Mouse (Mus musculus): ENCODE data around the gene Axin1. TPM values are rescaled to one million over a fixed set of nuclear protein-coding genes. Genes with fewer than 3 reads are reported as not detected.

The Axin1 gene
- polyA plus RNA-seq, 1 experiment from 2014 or later, result 4.6 TPM

DNA sequence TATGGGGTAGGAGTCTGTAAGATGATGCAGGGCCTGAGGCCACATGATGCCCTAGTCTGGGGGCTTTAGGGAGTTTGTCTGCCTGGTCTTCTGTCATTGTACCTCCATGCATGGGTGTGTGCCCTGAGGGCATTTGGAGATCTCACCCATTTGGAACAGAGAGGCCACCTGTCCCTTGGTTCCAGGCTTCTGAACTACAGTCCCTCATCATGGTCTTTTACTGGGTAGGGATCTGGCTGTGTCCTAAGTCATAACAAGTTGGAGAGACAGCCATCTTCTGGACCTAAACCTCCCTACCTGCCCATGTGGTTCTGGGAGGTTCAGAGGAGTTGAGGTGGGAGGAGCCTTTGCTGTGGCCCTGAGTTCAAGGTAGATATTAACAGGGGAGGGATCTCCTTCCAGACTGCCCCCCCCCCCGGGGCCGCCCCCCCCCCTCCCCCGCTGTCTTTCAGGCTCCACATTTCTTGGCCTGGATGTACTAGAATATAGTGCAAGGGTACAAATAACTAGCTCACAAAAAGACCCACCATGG is 22.5 kb upstream of the Axin1 start:
- H3K9me3 ChIP-seq (replicated peaks; ENCODE audit: control insufficient read depth, low read length), result no peaks in the 10 kb centered on the region
- H3K36me3 ChIP-seq (ENCODE audit: control insufficient read depth, insufficient read depth), result no peaks in the 10 kb centered on the region
- no CpG with 5 or more reads among the region's 3 CpGs for WGBS
- ATAC-seq (replicated peaks; ENCODE audit: extremely low read depth, insufficient read depth, low FRiP score), result no peak
- H3K27ac ChIP-seq (ENCODE audit: low read length), result no peak overlapping the region
- no peak overlapping the region for H3K4me2 ChIP-seq (ENCODE audit: low read depth, low read length)
- H3K4me3 ChIP-seq (ENCODE audit: low read length), result no peak overlapping the region
- no peak overlapping the region for H3K9ac ChIP-seq (ENCODE audit: low read length)
- peaks cover 68% of the 10 kb centered on the region for H3K27me3 ChIP-seq (ENCODE audit: control insufficient read depth, insufficient read depth, low read length)
- H3K4me1 ChIP-seq (ENCODE audit: control insufficient read depth, insufficient read depth, low read length), result peaks cover 10% of the 10 kb centered on the region; the same call in 1 of the 2 replicates

DNA sequence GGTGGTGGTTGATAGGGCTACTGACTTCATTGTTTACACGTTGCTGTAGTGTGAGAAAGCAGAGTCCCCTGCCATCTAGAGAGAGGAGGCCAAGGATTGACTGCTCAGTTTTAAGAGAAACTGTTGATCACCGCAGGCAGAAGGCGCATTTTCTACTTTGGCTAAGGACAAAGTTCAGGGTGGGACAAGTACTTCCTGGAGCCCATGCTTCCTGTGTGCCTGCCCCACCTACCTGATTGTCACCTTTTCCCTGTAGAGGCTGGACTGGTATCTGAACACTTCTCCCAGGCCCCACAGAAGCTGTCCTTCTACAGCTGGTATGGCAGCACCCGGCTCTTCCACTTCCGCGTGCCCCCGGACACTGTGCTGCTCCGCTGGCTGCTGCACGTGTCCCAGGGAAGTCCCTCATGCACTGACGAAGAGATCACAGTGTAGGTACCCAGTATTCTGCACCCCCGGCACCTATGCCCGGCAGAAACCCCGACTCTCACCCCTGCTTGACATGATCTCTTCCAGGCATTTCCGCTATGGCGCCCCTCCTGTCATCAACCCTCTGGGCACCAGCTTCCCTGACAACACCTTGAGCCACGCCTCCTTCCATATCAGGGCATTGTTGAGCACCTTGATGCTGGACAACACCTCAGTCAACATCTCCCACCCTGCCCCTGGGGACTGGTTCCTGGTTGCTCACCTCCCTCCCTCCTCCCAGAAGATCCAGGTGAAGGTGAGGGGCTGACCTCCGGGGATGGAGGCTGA is 21.8 kb upstream of the Axin1 start:
- Histone ChIP-seq H3K27me3 (ENCODE audit: control insufficient read depth, insufficient read depth, low read length) (peaks cover 61% of the 10 kb centered on the region), H3K4me2 (ENCODE audit: low read depth, low read length) (no peak overlapping the region), H3K36me3 (ENCODE audit: control insufficient read depth, insufficient read depth) (no peaks in the 10 kb centered on the region), H3K27ac (ENCODE audit: low read length) (no peak overlapping the region), H3K9ac (ENCODE audit: low read length) (no peak overlapping the region), H3K9me3 (replicated peaks; ENCODE audit: control insufficient read depth, low read length) (no peaks in the 10 kb centered on the region), H3K4me1 (ENCODE audit: control insufficient read depth, insufficient read depth, low read length) (peaks cover 10% of the 10 kb centered on the region; the same call in 1 of the 2 replicates), H3K4me3 (ENCODE audit: low read length) (no peak overlapping the region)
- 77% methylated on average over 17 of the region's 17 CpGs for WGBS
- ATAC-seq (replicated peaks; ENCODE audit: extremely low read depth, insufficient read depth, low FRiP score), result no peak

DNA sequence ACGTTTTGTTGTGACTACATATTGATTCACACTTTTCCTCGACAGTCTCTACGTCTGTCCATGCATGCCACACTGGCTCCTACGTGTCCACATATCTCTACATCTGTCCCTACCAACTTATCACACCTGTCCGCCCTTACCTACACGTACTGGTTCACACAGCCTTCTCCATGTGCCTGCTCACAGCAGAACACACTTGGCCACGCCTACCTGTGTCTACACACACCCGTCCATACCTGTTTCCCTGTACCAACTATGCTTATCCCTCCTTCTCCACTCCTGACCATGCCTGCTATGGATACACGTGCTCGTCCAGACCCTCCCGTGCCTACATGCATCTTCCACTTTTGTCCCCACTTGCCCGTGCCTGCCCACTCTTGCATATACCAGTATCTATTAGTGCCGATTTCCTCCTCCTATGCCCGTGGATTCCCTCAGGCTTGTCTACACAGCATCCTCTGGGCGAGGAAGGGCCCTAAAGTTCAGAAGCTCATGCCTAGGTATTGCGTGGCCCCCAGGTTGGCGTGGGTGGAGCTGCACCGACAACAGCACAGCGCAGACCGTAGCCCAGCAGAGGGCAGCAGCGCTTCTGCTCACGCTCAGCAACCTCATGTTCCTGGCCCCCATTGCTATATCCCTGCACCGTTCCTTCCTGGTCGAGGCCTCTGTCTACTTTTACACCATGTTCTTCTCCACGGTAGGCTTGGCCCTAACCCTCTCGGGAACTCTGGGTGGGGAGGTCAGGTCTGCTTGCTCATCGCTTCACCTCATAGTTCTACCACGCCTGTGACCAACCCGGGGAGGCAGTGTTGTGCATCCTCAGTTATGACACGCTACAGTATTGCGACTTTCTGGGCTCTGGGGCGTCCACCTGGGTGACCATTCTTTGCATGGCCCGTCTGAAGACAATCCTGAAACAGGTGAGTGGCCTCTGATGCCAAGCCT is 18.4 kb upstream of the Axin1 start:
- Histone ChIP-seq H3K4me2 (ENCODE audit: low read depth, low read length) (peak overlapping the region; percentile 26; the same call in 1 of the 2 replicates), H3K27ac (ENCODE audit: low read length) (no peak overlapping the region), H3K4me3 (ENCODE audit: low read length) (no peak overlapping the region), H3K36me3 (ENCODE audit: control insufficient read depth, insufficient read depth) (no peaks in the 10 kb centered on the region), H3K27me3 (ENCODE audit: control insufficient read depth, insufficient read depth, low read length) (peaks cover 35% of the 10 kb centered on the region), H3K9ac (ENCODE audit: low read length) (no peak overlapping the region; the same call in 1 of the 2 replicates), H3K4me1 (ENCODE audit: control insufficient read depth, insufficient read depth, low read length) (peaks cover 14% of the 10 kb centered on the region), H3K9me3 (replicated peaks; ENCODE audit: control insufficient read depth, low read length) (no peaks in the 10 kb centered on the region)
- no peak for ATAC-seq (replicated peaks; ENCODE audit: extremely low read depth, insufficient read depth, low FRiP score)
- WGBS, result 42% methylated on average over 33 of the region's 33 CpGs

DNA sequence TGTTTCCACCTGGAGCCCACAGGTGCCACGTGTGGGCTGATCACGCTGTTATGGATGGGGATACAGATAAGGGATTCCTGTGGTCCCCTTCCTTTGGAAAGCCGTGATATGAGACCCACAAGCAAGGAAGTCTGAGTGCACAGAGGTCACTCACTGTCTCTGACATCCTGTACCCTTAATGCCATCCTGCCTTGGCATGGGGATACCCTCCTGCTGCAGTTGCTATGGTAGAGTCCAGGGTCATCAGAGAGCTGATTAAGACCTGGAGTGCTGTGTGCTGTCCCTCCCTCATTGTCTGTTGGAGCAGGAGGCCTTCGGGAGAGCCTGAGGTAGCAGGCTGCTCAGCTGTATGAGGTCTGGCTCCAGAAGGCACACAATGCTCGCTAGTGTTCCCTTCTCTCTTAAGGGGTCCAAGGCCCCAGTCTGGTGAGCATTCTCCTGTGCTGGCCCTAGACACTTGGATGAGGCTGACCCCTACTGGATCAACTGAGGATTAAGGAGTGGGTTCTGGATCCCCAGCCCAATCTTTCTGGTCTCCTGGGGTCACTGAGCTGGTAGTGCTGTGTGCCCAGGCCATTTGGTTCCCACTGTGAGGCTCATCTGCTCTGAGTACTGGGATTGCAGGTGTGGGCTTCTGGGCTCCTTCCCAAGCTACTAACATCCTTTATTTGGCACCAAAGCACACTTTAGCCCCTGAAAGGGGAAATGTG is 15.9 kb upstream of the Axin1 start:
- Histone ChIP-seq H3K27ac (ENCODE audit: low read length) (no peak overlapping the region), H3K9ac (ENCODE audit: low read length) (no peak overlapping the region), H3K36me3 (ENCODE audit: control insufficient read depth, insufficient read depth) (peaks cover 15% of the 10 kb centered on the region), H3K9me3 (replicated peaks; ENCODE audit: control insufficient read depth, low read length) (no peaks in the 10 kb centered on the region), H3K4me3 (ENCODE audit: low read length) (no peak overlapping the region), H3K4me2 (ENCODE audit: low read depth, low read length) (no peak overlapping the region), H3K27me3 (ENCODE audit: control insufficient read depth, insufficient read depth, low read length) (peaks cover 10% of the 10 kb centered on the region), H3K4me1 (ENCODE audit: control insufficient read depth, insufficient read depth, low read length) (peaks cover 14% of the 10 kb centered on the region)
- ATAC-seq (replicated peaks; ENCODE audit: extremely low read depth, insufficient read depth, low FRiP score), result no peak
- 52% methylated on average over 5 of the region's 5 CpGs for WGBS

DNA sequence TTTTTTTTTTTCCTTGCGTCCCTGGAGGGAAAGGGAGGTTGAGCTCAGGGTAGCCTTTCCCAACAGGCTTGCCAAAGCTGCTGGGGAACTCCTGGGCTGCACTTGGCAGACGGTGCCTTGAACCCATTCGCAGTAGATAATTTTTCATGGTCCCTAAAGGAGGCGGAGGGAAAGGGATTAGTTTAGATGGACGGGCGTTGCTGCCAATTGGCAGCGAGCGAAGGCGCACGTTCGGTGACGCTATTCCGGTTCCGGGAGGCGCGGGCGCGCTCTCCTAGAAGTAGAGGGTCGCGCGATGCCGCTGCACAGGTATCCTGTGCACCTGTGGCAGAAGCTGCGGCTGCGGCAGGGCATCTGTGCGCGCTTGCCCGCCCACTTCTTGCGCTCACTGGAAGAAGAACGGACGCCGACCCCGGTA is 15.2 kb upstream of the Axin1 start, which contains the start of gene Mrpl28:
TSS of gene Mrpl28 (plus strand) at position 234 of the 418 bp plus-strand sequence.
- Histone ChIP-seq H3K9me3 (replicated peaks; ENCODE audit: control insufficient read depth, low read length) (no peaks in the 10 kb centered on the region), H3K4me1 (ENCODE audit: control insufficient read depth, insufficient read depth, low read length) (peaks cover 14% of the 10 kb centered on the region), H3K27ac (ENCODE audit: low read length) (peak within 1 kb of the TSS; percentile 42), H3K27me3 (ENCODE audit: control insufficient read depth, insufficient read depth, low read length) (peaks cover 4% of the 10 kb centered on the region), H3K9ac (ENCODE audit: low read length) (peak within 1 kb of the TSS; percentile 95), H3K4me3 (ENCODE audit: low read length) (peak within 1 kb of the TSS; percentile 100), H3K4me2 (ENCODE audit: low read depth, low read length) (peak within 1 kb of the TSS; percentile 93), H3K36me3 (ENCODE audit: control insufficient read depth, insufficient read depth) (peaks cover 16% of the 10 kb centered on the region)
- ATAC-seq (replicated peaks; ENCODE audit: extremely low read depth, insufficient read depth, low FRiP score), result peak; percentile 87
- under 1% methylated on average over 32 of the region's 32 CpGs for WGBS

DNA sequence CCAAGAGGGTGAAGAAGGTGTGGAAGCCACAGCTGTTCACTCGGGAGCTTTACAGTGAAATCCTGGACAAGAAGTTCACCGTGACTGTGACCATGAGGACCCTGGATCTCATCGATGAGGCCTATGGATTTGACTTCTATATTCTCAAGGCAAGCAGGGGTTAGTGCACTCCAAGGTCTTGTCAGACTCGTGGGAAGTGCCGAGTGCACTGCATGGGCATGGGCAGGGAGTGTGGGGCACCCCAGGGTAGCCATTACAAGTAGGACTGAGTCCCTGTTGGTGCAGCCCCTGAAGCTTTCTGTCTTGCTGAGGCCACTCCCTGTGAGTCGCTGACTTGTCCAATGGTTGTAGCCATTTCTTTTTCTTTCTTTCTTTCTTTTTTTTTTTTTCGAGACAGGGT is 13.9 kb upstream of the Axin1 start:
- no peak overlapping the region for H3K27ac ChIP-seq (ENCODE audit: low read length)
- H3K4me2 ChIP-seq (ENCODE audit: low read depth, low read length), result peak overlapping the region; percentile 93
- H3K9ac ChIP-seq (ENCODE audit: low read length), result no peak overlapping the region; the same call in none of the 2 replicates
- peaks cover 20% of the 10 kb centered on the region for H3K36me3 ChIP-seq (ENCODE audit: control insufficient read depth, insufficient read depth)
- peak overlapping the region; percentile 100 for H3K4me3 ChIP-seq (ENCODE audit: low read length)
- H3K27me3 ChIP-seq (ENCODE audit: control insufficient read depth, insufficient read depth, low read length), result peaks cover 3% of the 10 kb centered on the region; the same call in 1 of the 2 replicates
- H3K4me1 ChIP-seq (ENCODE audit: control insufficient read depth, insufficient read depth, low read length), result peaks cover 14% of the 10 kb centered on the region
- WGBS, result 80% methylated on average over 7 of the region's 7 CpGs
- no peaks in the 10 kb centered on the region for H3K9me3 ChIP-seq (replicated peaks; ENCODE audit: control insufficient read depth, low read length)
- no peak for ATAC-seq (replicated peaks; ENCODE audit: extremely low read depth, insufficient read depth, low FRiP score)

DNA sequence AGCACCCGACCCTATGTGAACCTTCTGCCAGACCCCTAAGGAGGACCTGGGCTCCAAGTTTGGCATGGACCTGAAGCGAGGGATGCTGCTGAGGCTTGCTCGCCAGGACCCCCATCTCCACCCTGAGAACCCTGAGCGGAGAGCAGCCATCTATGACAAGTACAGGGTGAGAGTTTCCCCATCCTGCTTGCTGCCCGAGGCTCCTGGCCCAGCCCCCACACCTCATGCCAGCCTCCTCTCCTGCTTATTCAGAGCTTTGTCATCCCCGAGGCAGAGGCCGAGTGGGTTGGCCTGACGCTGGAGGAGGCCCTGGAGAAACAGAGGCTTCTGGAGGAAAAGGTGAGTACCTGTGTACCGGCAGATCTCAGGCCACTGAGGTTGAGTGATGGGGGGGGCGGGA is 13.3 kb upstream of the Axin1 start:
- Histone ChIP-seq H3K27me3 (ENCODE audit: control insufficient read depth, insufficient read depth, low read length) (no peaks in the 10 kb centered on the region), H3K9ac (ENCODE audit: low read length) (no peak overlapping the region), H3K9me3 (replicated peaks; ENCODE audit: control insufficient read depth, low read length) (no peaks in the 10 kb centered on the region), H3K36me3 (ENCODE audit: control insufficient read depth, insufficient read depth) (peaks cover 20% of the 10 kb centered on the region), H3K27ac (ENCODE audit: low read length) (no peak overlapping the region), H3K4me3 (ENCODE audit: low read length) (no peak overlapping the region), H3K4me1 (ENCODE audit: control insufficient read depth, insufficient read depth, low read length) (peaks cover 12% of the 10 kb centered on the region), H3K4me2 (ENCODE audit: low read depth, low read length) (no peak overlapping the region)
- ATAC-seq (replicated peaks; ENCODE audit: extremely low read depth, insufficient read depth, low FRiP score), result no peak
- WGBS, result 89% methylated on average over 10 of the region's 10 CpGs

DNA sequence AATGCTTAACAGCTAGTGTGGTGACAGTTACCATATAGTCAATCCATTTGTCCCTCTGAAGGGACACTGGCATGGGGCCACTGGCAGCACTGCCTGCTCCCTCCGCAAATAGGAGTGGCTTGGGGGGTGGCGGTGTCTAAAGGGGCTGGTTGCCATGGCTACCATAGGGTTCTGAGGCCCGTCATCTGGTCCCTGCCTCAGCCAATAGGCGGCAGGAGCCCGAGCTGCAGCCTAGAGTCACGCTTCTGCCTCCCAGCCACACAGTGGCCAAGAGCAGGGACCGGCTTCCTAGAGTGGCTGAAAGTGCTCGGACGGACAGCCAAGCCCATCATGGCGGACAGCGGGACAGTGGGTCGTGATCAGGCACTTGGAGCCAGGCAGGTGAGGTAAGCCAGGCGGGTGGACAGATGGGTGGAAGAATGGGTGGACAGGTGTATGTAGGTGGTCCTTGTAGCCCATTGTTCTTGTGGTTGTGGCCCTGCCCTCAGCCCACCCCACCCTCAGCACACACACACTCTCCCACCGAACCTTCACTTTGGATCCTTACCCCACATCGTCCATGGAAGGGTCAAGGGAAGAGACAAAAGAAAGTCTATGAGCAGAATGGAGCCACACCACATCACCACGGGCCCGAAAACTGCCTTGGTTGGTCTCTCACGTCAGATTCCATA is 7.3 kb upstream of the Axin1 start:
- Histone ChIP-seq H3K4me3 (ENCODE audit: low read length) (no peak overlapping the region), H3K27me3 (ENCODE audit: control insufficient read depth, insufficient read depth, low read length) (no peaks in the 10 kb centered on the region), H3K4me2 (ENCODE audit: low read depth, low read length) (no peak overlapping the region), H3K36me3 (ENCODE audit: control insufficient read depth, insufficient read depth) (peaks cover 24% of the 10 kb centered on the region), H3K9ac (ENCODE audit: low read length) (no peak overlapping the region), H3K27ac (ENCODE audit: low read length) (no peak overlapping the region), H3K4me1 (ENCODE audit: control insufficient read depth, insufficient read depth, low read length) (no peaks in the 10 kb centered on the region), H3K9me3 (replicated peaks; ENCODE audit: control insufficient read depth, low read length) (no peaks in the 10 kb centered on the region)
- WGBS, result 87% methylated on average over 18 of the region's 18 CpGs
- ATAC-seq (replicated peaks; ENCODE audit: extremely low read depth, insufficient read depth, low FRiP score), result no peak
